Mouse (Mus musculus): ENCODE results near the gene Isyna1.

GRCm38 (mm10) chr8:70583476-70584387, 10.4 kb upstream of the Isyna1 start:
- TF ChIP-seq RAD21 (IDR thresholded peaks at IDR 0.05; ENCODE audit: low read depth, low read length) (no peak), EP300 (IDR thresholded peaks at IDR 0.05; ENCODE audit: low read depth in 1 of 2, low read length in 2 of 2) (no peak), POLR2AphosphoS2 (IDR thresholded peaks at IDR 0.05; ENCODE audit: low read length) (no peak), ETS1 (IDR thresholded peaks at IDR 0.05; ENCODE audit: low read depth, low read length) (no peak), CTCF (IDR thresholded peaks at IDR 0.05 in 2 of 3, conservative IDR thresholded peaks at IDR 0.05 in 1 of 3; ENCODE audit: control insufficient read depth in 1 of 3, insufficient read depth in 1 of 3, low read depth in 2 of 3, low read length in 3 of 3, poor library complexity in 1 of 3, severe bottlenecking in 1 of 3) (no peak), NRF1 (IDR thresholded peaks at IDR 0.05; ENCODE audit: insufficient read depth, low read depth, low read length, poor library complexity, severe bottlenecking) (no peak), HCFC1 (IDR thresholded peaks at IDR 0.05; ENCODE audit: low read depth, low read length) (no peak), TCF12 (IDR thresholded peaks at IDR 0.05; ENCODE audit: low read depth, low read length) (no peak)

Data from MEL (cell line).